Mouse (Mus musculus) thymus, adult 2 months (tissue): ENCODE data around the gene 3110082I17Rik. TPM values are rescaled to one million over a fixed set of nuclear protein-coding genes. Genes with fewer than 3 reads are reported as not detected.

Experiments used
- DNase-seq: peaks from one replicate; pipeline ENCODE4 v3.0.0; 2021
- H3K27ac ChIP-seq: fragments of 200-500 bp; 2 replicates; pipeline ENCODE4 v1.5.1; 2012; ENCODE audit warnings: low read length, control low read depth; ENCODE audit not compliant: control insufficient read depth, insufficient read depth
- H3K27me3 ChIP-seq: fragments of 200-500 bp; 2 replicates; pipeline ENCODE4 v1.6.1; 2012; ENCODE audit warnings: mild to moderate bottlenecking, low read length, moderate library complexity, mixed read lengths; ENCODE audit not compliant: control insufficient read depth, insufficient read depth
- H3K36me3 ChIP-seq: fragments of 200-500 bp; 2 replicates; pipeline ENCODE4 v1.6.1; 2012; ENCODE audit warnings: mild to moderate bottlenecking, low read length, moderate library complexity; ENCODE audit not compliant: control insufficient read depth, insufficient read depth
- H3K4me1 ChIP-seq: fragments of 200-500 bp; replicated peaks from 2 replicates; pipeline ENCODE4 v1.6.1; 2012; ENCODE audit warnings: low read length; ENCODE audit not compliant: control insufficient read depth, insufficient read depth
- H3K4me3 ChIP-seq: fragments of 200-500 bp; 2 replicates; pipeline ENCODE4 v1.5.1; 2012; ENCODE audit warnings: mild to moderate bottlenecking, low read length, control low read depth, moderate library complexity; ENCODE audit not compliant: control insufficient read depth, insufficient read depth
- CTCF ChIP-seq: fragments of 200-500 bp; IDR thresholded peaks from 2 replicates; pipeline ENCODE4 v1.5.1; 2012; ENCODE audit warnings: mild to moderate bottlenecking, control low read depth, low read length, moderate library complexity, borderline replicate concordance; ENCODE audit not compliant: control insufficient read depth, poor library complexity, insufficient read depth; ENCODE audit errors: extremely low read depth
- POLR2A ChIP-seq: fragments of 200-500 bp; IDR thresholded peaks from 2 replicates; pipeline ENCODE4 v1.6.1; 2012; ENCODE audit warnings: mild to moderate bottlenecking, low read length, control low read depth, moderate library complexity; ENCODE audit not compliant: control insufficient read depth, poor library complexity, insufficient read depth; ENCODE audit errors: extremely low read depth
- WGBS: fragments of 180-500 bp; shearing (Covaris S2); methylation state at CpG from one replicate; pipeline ENCODE4 v1.1.7; 2018; 5-methylcytosine and 5-hydroxymethylcytosine counted together
- polyA plus RNA-seq: library from polyadenylated mRNA; depleted of rRNA; stranded (reverse); fragments of >200 nt; gene quantifications from 2 replicates; pipeline ENCODE4 v1.2.3, GENCODE M21; 2012

The 3110082I17Rik gene
- polyA plus RNA-seq, 1 experiment, result 7.5 TPM

- H3K4me3 ChIP-seq, result no peak overlapping the region
- no peaks in the 10 kb centered on the region for H3K27me3 ChIP-seq
- WGBS, result 94% methylated on average over 10 of the region's 10 CpGs
- no peak overlapping the region for H3K27ac ChIP-seq
- H3K36me3 ChIP-seq, result peaks cover 43% of the 10 kb centered on the region
- no peak for TF ChIP-seq POLR2A
- no peak for TF ChIP-seq CTCF
- H3K4me1 ChIP-seq, result peaks cover 14% of the 10 kb centered on the region
- DNase-seq, result no peak
These were observed 20.1 kb upstream of the 3110082I17Rik start for GRCm38 (mm10) chr5:139480406-139480805.

- no peak for TF ChIP-seq POLR2A
- TF ChIP-seq CTCF, result no peak
- H3K4me3 ChIP-seq, result no peak overlapping the region
- no peak for DNase-seq
- peaks cover 50% of the 10 kb centered on the region for H3K36me3 ChIP-seq
- H3K4me1 ChIP-seq, result peaks cover 10% of the 10 kb centered on the region
- WGBS, result 96% methylated on average over 8 of the region's 8 CpGs
- H3K27me3 ChIP-seq, result no peaks in the 10 kb centered on the region
- H3K27ac ChIP-seq, result no peak overlapping the region
These were observed 18.8 kb upstream of the 3110082I17Rik start for GRCm38 (mm10) chr5:139479088-139479487.

GRCm38 (mm10) chr5:139474741-139475140 lies 14.4 kb upstream of the 3110082I17Rik start:
- 90% methylated on average over 9 of the region's 9 CpGs for WGBS
- Histone ChIP-seq H3K4me3 (no peak overlapping the region), H3K27me3 (no peaks in the 10 kb centered on the region), H3K36me3 (peaks cover 60% of the 10 kb centered on the region), H3K27ac (no peak overlapping the region), H3K4me1 (no peaks in the 10 kb centered on the region)
- TF ChIP-seq CTCF, result no peak
- TF ChIP-seq POLR2A, result no peak
- no peak for DNase-seq

- TF ChIP-seq POLR2A (no peak), CTCF (no peak)
- H3K36me3 ChIP-seq, result peaks cover 12% of the 10 kb centered on the region
- H3K27ac ChIP-seq, result no peak overlapping the region
- H3K4me3 ChIP-seq, result no peak overlapping the region
- no peaks in the 10 kb centered on the region for H3K27me3 ChIP-seq
- WGBS, result 64% methylated on average over 5 of the region's 5 CpGs
- no peaks in the 10 kb centered on the region for H3K4me1 ChIP-seq
- no peak for DNase-seq
These were observed 7.7 kb upstream of the 3110082I17Rik start for GRCm38 (mm10) chr5:139467998-139468397.

- Histone ChIP-seq H3K36me3 (no peaks in the 10 kb centered on the region; the same call in none of the 2 replicates), H3K27me3 (no peaks in the 10 kb centered on the region), H3K27ac (no peak overlapping the region), H3K4me3 (no peak overlapping the region), H3K4me1 (no peaks in the 10 kb centered on the region)
- WGBS, result 64% methylated on average over 4 of the region's 4 CpGs
- no peak for TF ChIP-seq CTCF
- TF ChIP-seq POLR2A, result no peak
- DNase-seq, result no peak
These were observed 6.5 kb upstream of the 3110082I17Rik start for GRCm38 (mm10) chr5:139466801-139467200.

- no peak for DNase-seq
- Histone ChIP-seq H3K4me1 (no peaks in the 10 kb centered on the region), H3K27ac (no peak overlapping the region), H3K36me3 (no peaks in the 10 kb centered on the region; the same call in none of the 2 replicates), H3K27me3 (no peaks in the 10 kb centered on the region), H3K4me3 (no peak overlapping the region)
- TF ChIP-seq POLR2A, result no peak
- TF ChIP-seq CTCF, result no peak
- 97% methylated on average over 2 of the region's 2 CpGs for WGBS
These were observed 6.0 kb upstream of the 3110082I17Rik start for GRCm38 (mm10) chr5:139466373-139466772.

GRCm38 (mm10) chr5:139464874-139465273 lies 4.5 kb upstream of the 3110082I17Rik start:
- Histone ChIP-seq H3K4me1 (peaks cover 3% of the 10 kb centered on the region; the same call in 1 of the 2 replicates), H3K4me3 (no peak overlapping the region), H3K27me3 (no peaks in the 10 kb centered on the region), H3K36me3 (no peaks in the 10 kb centered on the region), H3K27ac (no peak overlapping the region)
- WGBS, result 69% methylated on average over 4 of the region's 4 CpGs
- no peak for DNase-seq
- TF ChIP-seq CTCF (no peak), POLR2A (no peak)
